Mouse (Mus musculus) liver, postnatal 0 days (tissue): Measurements from ENCODE around the gene Fscn3.

ENCODE experiments used
- CTCF ChIP-seq: sonication (generic); IDR thresholded peaks from 2 replicates; pipeline ENCODE4 v1.5.1; 2016; ENCODE audit warnings: antibody characterized with exemption, low read depth
- EP300 ChIP-seq: IDR thresholded peaks from 2 replicates; pipeline ENCODE4 v1.6.1; 2016; ENCODE audit warnings: antibody characterized with exemption, low read depth, mild to moderate bottlenecking

DNA sequence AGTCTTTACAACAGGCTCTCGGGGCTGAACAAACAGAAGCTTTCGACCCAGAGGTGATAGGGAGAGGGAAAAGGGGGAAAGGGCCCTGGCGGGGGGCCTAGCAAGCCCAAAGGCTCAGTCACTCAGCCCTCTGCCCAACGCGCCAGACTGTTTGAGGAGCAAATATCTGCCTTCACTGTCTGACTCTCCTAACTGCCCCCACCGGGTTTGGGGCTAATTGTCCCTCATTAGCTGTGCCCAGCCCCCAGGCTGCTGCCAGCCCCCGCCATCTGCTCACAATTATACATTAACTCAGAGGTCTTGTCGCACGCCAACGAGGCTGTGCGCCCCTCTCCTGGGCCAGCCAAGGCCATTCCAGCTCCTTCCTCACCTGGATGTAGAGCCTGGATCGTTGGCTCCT lies 23.4 kb downstream of the Fscn3 start:
- TF ChIP-seq EP300: no peak
- TF ChIP-seq CTCF: no peak
